ENCODE assay signal across 8 mouse cellular contexts in the genomic region with DNA sequence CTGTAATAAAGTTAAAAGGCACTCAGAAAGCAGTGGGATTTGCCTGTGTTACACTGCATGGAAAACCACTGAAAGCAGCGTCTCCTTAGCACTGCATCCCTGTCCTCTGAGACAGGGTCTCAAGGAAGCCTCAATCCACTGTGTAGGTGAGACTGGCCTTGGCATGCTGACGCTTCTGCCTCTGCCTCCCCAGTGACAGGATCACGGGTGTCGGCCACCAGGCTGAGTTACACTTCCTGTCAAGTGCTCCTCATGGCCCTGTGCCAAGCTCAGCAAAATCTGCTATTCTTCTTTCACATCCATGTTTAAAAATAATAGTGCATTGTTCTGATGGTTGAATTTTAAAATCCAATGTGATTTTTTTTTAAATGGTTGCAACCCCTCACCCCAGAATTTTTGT. TPM values are rescaled to one million over a fixed set of nuclear protein-coding genes. Genes with fewer than 3 reads are reported as not detected.
A peak's percentile ranks its signal among the peaks of the same experiment; 100 is the strongest.
DNase-seq lines count a peak whose midpoint lies in the region; ATAC-seq and TF ChIP-seq lines count a peak whose summit lies in the region.

No protein-coding gene starts in this region.

- 53% methylated on average over 4 of the region's 4 CpGs for WGBS in hindbrain, postnatal 0 days
- whole genome bisulfite sequencing in hindbrain, embryonic 16.5 days, result 69% methylated on average over 4 of the region's 4 CpGs
- 38% methylated on average over 4 of the region's 4 CpGs for WGBS in heart, embryonic 15.5 days
- 25% methylated on average over 4 of the region's 4 CpGs for WGBS in lung, embryonic 16.5 days
- WGBS in forebrain, embryonic 14.5 days, result 70% methylated on average over 4 of the region's 4 CpGs

- H3K9me3 ChIP-seq in hindbrain, postnatal 0 days (ENCODE audit: low read length), result no peaks in the 10 kb centered on the region
- no peaks in the 10 kb centered on the region for H3K9me3 ChIP-seq in hindbrain, embryonic 16.5 days (ENCODE audit: control insufficient read depth, low read length)
- H3K9me3 ChIP-seq in heart, embryonic 15.5 days (replicated peaks), result no peaks in the 10 kb centered on the region
- H3K9me3 ChIP-seq in lung, embryonic 16.5 days (ENCODE audit: control insufficient read depth, low read length), result no peaks in the 10 kb centered on the region
- H3K9me3 ChIP-seq in forebrain, embryonic 14.5 days (replicated peaks; ENCODE audit: control insufficient read depth, low read length), result no peaks in the 10 kb centered on the region

- peaks cover 31% of the 10 kb centered on the region for H3K36me3 ChIP-seq in hindbrain, postnatal 0 days (ENCODE audit: insufficient read depth, low read length)
- peaks cover 21% of the 10 kb centered on the region for H3K36me3 ChIP-seq in hindbrain, embryonic 16.5 days (ENCODE audit: control insufficient read depth, insufficient read depth, low read length)
- H3K36me3 ChIP-seq in heart, embryonic 15.5 days, result peaks cover 41% of the 10 kb centered on the region
- H3K36me3 ChIP-seq in lung, embryonic 16.5 days (ENCODE audit: control insufficient read depth, insufficient read depth, low read length), result peaks cover 29% of the 10 kb centered on the region
- peaks cover 64% of the 10 kb centered on the region for H3K36me3 ChIP-seq in forebrain, embryonic 14.5 days (ENCODE audit: control insufficient read depth, insufficient read depth, low read length)

- no peak for TF ChIP-seq POLR2A in bone marrow macrophage, adult 2 months (IDR thresholded peaks at IDR 0.05; ENCODE audit: borderline replicate concordance, low read depth, low read length)

- no peak overlapping the region for H3K4me3 ChIP-seq in hindbrain, postnatal 0 days (ENCODE audit: low read length)
- no peak overlapping the region for H3K4me3 ChIP-seq in hindbrain, embryonic 16.5 days (ENCODE audit: low read length)
- H3K4me3 ChIP-seq in bone marrow macrophage, adult 2 months (ENCODE audit: insufficient read depth, low read length), result no peak overlapping the region
- no peak overlapping the region for H3K4me3 ChIP-seq in heart, embryonic 15.5 days
- no peak overlapping the region for H3K4me3 ChIP-seq in lung, embryonic 16.5 days (ENCODE audit: low read length)
- no peak overlapping the region for H3K4me3 ChIP-seq in forebrain, embryonic 14.5 days (ENCODE audit: low read depth, low read length)

- no peak for ATAC-seq in hindbrain, postnatal 0 days
- no peak for ATAC-seq in hindbrain, embryonic 16.5 days
- ATAC-seq in heart, embryonic 15.5 days (replicated peaks; ENCODE audit: insufficient number of reproducible peaks, insufficient read depth, low FRiP score, low read depth), result 0 out of 2 replicates have a peak, but pooled peaks have one; percentile 35
- ATAC-seq in lung, embryonic 16.5 days (ENCODE audit: low read depth), result no peak
- no peak for ATAC-seq in forebrain, embryonic 14.5 days

- H3K27me3 ChIP-seq in hindbrain, postnatal 0 days (ENCODE audit: insufficient read depth, low read length), result no peaks in the 10 kb centered on the region
- no peaks in the 10 kb centered on the region for H3K27me3 ChIP-seq in hindbrain, embryonic 16.5 days (replicated peaks; ENCODE audit: control insufficient read depth, insufficient read depth, low read length)
- no peaks in the 10 kb centered on the region for H3K27me3 ChIP-seq in heart, embryonic 15.5 days
- no peaks in the 10 kb centered on the region for H3K27me3 ChIP-seq in lung, embryonic 16.5 days (ENCODE audit: control insufficient read depth, insufficient read depth, low read depth, low read length)
- H3K27me3 ChIP-seq in forebrain, embryonic 14.5 days (replicated peaks; ENCODE audit: control insufficient read depth, insufficient read depth, low read length), result no peaks in the 10 kb centered on the region

- TF ChIP-seq CTCF in hindbrain, postnatal 0 days (IDR thresholded peaks at IDR 0.05; ENCODE audit: low read depth), result no peak
- TF ChIP-seq CTCF in bone marrow macrophage, adult 2 months (IDR thresholded peaks at IDR 0.05; ENCODE audit: low read depth, low read length), result no peak

- peak overlapping the region; percentile 22; the same call in 1 of the 2 replicates for H3K27ac ChIP-seq in hindbrain, postnatal 0 days
- H3K27ac ChIP-seq in hindbrain, embryonic 16.5 days (ENCODE audit: low read depth, low read length), result no peak overlapping the region
- peak overlapping the region; percentile 94 for H3K27ac ChIP-seq in bone marrow macrophage, adult 2 months (ENCODE audit: insufficient read depth, low read depth, low read length)
- H3K27ac ChIP-seq in heart, embryonic 15.5 days, result peak overlapping the region; percentile 44; the same call in 1 of the 2 replicates
- H3K27ac ChIP-seq in lung, embryonic 16.5 days (ENCODE audit: low read length), result peak overlapping the region; percentile 18; the same call in 1 of the 2 replicates
- no peak overlapping the region for H3K27ac ChIP-seq in forebrain, embryonic 14.5 days (ENCODE audit: low read depth, low read length)

- no peak for DNase-seq in hindbrain, postnatal 0 days (ENCODE audit: low spot score)
- peak; percentile 43 to 50 for DNase-seq in B cell, adult 2 months
- DNase-seq in thymus, postnatal 36 days, result peak; percentile 15 to 33
- no peak for DNase-seq in forebrain, embryonic 14.5 days (ENCODE audit: low spot score)

- 0 out of 2 replicates have a peak, but pooled peaks cover 4% of the 10 kb centered on the region for H3K4me1 ChIP-seq in hindbrain, postnatal 0 days (ENCODE audit: insufficient read depth, low read length)
- H3K4me1 ChIP-seq in hindbrain, embryonic 16.5 days (ENCODE audit: control insufficient read depth, insufficient read depth, low read depth, low read length), result peaks cover 10% of the 10 kb centered on the region
- H3K4me1 ChIP-seq in bone marrow macrophage, adult 2 months (ENCODE audit: control insufficient read depth, insufficient read depth, low read length), result peaks cover 55% of the 10 kb centered on the region
- peaks cover 35% of the 10 kb centered on the region for H3K4me1 ChIP-seq in heart, embryonic 15.5 days (replicated peaks)
- peaks cover 6% of the 10 kb centered on the region; the same call in 1 of the 2 replicates for H3K4me1 ChIP-seq in lung, embryonic 16.5 days (replicated peaks; ENCODE audit: control insufficient read depth, insufficient read depth, low read length)
- peaks cover 6% of the 10 kb centered on the region for H3K4me1 ChIP-seq in forebrain, embryonic 14.5 days (ENCODE audit: control insufficient read depth, insufficient read depth, low read length)

- no peak overlapping the region for H3K4me2 ChIP-seq in hindbrain, postnatal 0 days (ENCODE audit: low read depth, low read length)
- H3K4me2 ChIP-seq in hindbrain, embryonic 16.5 days (ENCODE audit: low read length), result no peak overlapping the region
- H3K4me2 ChIP-seq in heart, embryonic 15.5 days, result no peak overlapping the region
- no peak overlapping the region for H3K4me2 ChIP-seq in lung, embryonic 16.5 days (ENCODE audit: low read depth, low read length)
- H3K4me2 ChIP-seq in forebrain, embryonic 14.5 days (ENCODE audit: low read length), result no peak overlapping the region

- no peak overlapping the region for H3K9ac ChIP-seq in hindbrain, postnatal 0 days (replicated peaks; ENCODE audit: low read length)
- H3K9ac ChIP-seq in hindbrain, embryonic 16.5 days (ENCODE audit: low read depth, low read length), result no peak overlapping the region
- H3K9ac ChIP-seq in heart, embryonic 15.5 days, result no peak overlapping the region
- no peak overlapping the region for H3K9ac ChIP-seq in lung, embryonic 16.5 days (ENCODE audit: low read length)
- H3K9ac ChIP-seq in forebrain, embryonic 14.5 days (ENCODE audit: low read length), result no peak overlapping the region

RNA-seq across cellular contexts. Expression of gene Cep95, which starts 31.9 kb away (rescaled TPM):
- total RNA-seq in hindbrain, postnatal 0 days (2014; rRNA removed), result 2.6 and 9.0 TPM in 2 replicates
- polyA plus RNA-seq in hindbrain, postnatal 0 days (2015; fragmentation: Nextera tagmentation; extraction: Ambion mirVana), result 7.2 and 8.7 TPM in 2 replicates
- polyA plus RNA-seq in hindbrain, embryonic 16.5 days (2015; fragmentation: Nextera tagmentation; extraction: Ambion mirVana), result 12.2 and 15.3 TPM in 2 replicates
- polyA plus RNA-seq in bone marrow macrophage, adult 2 months (2012; ENCODE audit: insufficient read depth, insufficient read length, missing spikeins), result 24.4 and 26.6 TPM in 2 replicates
- 12.7 and 14.8 TPM in 2 replicates for polyA plus RNA-seq in heart, embryonic 15.5 days (2015; fragmentation: Nextera tagmentation; extraction: Ambion mirVana)
- polyA plus RNA-seq in lung, embryonic 16.5 days (2015; fragmentation: Nextera tagmentation; extraction: Ambion mirVana), result 21.8 and 22.6 TPM in 2 replicates
- polyA plus RNA-seq in forebrain, embryonic 14.5 days (2014; fragmentation: Nextera tagmentation; extraction: Ambion mirVana), result 12.2 and 14.2 TPM in 2 replicates

RNA-seq across cellular contexts. Expression of gene Ddx5, which starts 32.0 kb away (rescaled TPM):
- total RNA-seq in hindbrain, postnatal 0 days (2014; rRNA removed), result 288 and 416 TPM in 2 replicates
- polyA plus RNA-seq in hindbrain, postnatal 0 days (2015; fragmentation: Nextera tagmentation; extraction: Ambion mirVana), result 272 and 274 TPM in 2 replicates
- 315 and 329 TPM in 2 replicates for polyA plus RNA-seq in hindbrain, embryonic 16.5 days (2015; fragmentation: Nextera tagmentation; extraction: Ambion mirVana)
- 1,156 and 1,201 TPM in 2 replicates for polyA plus RNA-seq in bone marrow macrophage, adult 2 months (2012; ENCODE audit: insufficient read depth, insufficient read length, missing spikeins)
- polyA plus RNA-seq in heart, embryonic 15.5 days (2015; fragmentation: Nextera tagmentation; extraction: Ambion mirVana), result 192 and 209 TPM in 2 replicates
- 352 and 357 TPM in 2 replicates for polyA plus RNA-seq in lung, embryonic 16.5 days (2015; fragmentation: Nextera tagmentation; extraction: Ambion mirVana)
- 504 and 550 TPM in 2 replicates for polyA plus RNA-seq in forebrain, embryonic 14.5 days (2014; fragmentation: Nextera tagmentation; extraction: Ambion mirVana)

RNA-seq across cellular contexts. Expression of gene Polg2, which starts 41.6 kb away (rescaled TPM):
- 8.3 and 12.9 TPM in 2 replicates for total RNA-seq in hindbrain, postnatal 0 days (2014; rRNA removed)
- 9.5 and 11.4 TPM in 2 replicates for polyA plus RNA-seq in hindbrain, postnatal 0 days (2015; fragmentation: Nextera tagmentation; extraction: Ambion mirVana)
- polyA plus RNA-seq in hindbrain, embryonic 16.5 days (2015; fragmentation: Nextera tagmentation; extraction: Ambion mirVana), result 9.1 and 9.9 TPM in 2 replicates
- 8.9 and 11.4 TPM in 2 replicates for polyA plus RNA-seq in bone marrow macrophage, adult 2 months (2012; ENCODE audit: insufficient read depth, insufficient read length, missing spikeins)
- polyA plus RNA-seq in heart, embryonic 15.5 days (2015; fragmentation: Nextera tagmentation; extraction: Ambion mirVana), result 6.6 and 9.0 TPM in 2 replicates
- polyA plus RNA-seq in lung, embryonic 16.5 days (2015; fragmentation: Nextera tagmentation; extraction: Ambion mirVana), result 9.0 and 9.9 TPM in 2 replicates
- polyA plus RNA-seq in forebrain, embryonic 14.5 days (2014; fragmentation: Nextera tagmentation; extraction: Ambion mirVana), result 9.1 and 10.1 TPM in 2 replicates

Comparison
In these comparisons a context has a peak if more than half of its experiments do, and no peak if none do; other contexts are left out.
1. H3K27ac ChIP-seq: peak in hindbrain, postnatal 0 days (single experiment), bone marrow macrophage, adult 2 months (single experiment), heart, embryonic 15.5 days (single experiment) and lung, embryonic 16.5 days (single experiment); none in hindbrain, embryonic 16.5 days (single experiment) and forebrain, embryonic 14.5 days (single experiment).
2. DNase-seq: peak in B cell, adult 2 months (2 of 2) and thymus, postnatal 36 days (2 of 2); none in hindbrain, postnatal 0 days (single experiment) and forebrain, embryonic 14.5 days (single experiment).